In genomic region chr7:30394871-30395270, GRCm38 (mm10) we compare ENCODE assay signal across 10 mouse cellular contexts. TPM values are rescaled to one million over a fixed set of nuclear protein-coding genes. Genes with fewer than 3 reads are reported as not detected.
DNase-seq lines count a peak whose midpoint lies in the region; ATAC-seq lines count a peak whose summit lies in the region.
"Had no signal": no experiment of that assay in that cellular context is flagged by ENCODE, and none has a peak within 500 bp of the region (broad histone marks: within the 10 kb centered on the region; RNA-seq: fewer than 3 reads in every experiment).

No protein-coding gene starts in this region.

- ATAC-seq in forebrain, embryonic 11.5 days (replicated peaks; ENCODE audit: low FRiP score), result no peak
- ATAC-seq in forebrain, embryonic 16.5 days, result no peak
- ATAC-seq in midbrain, embryonic 14.5 days (ENCODE audit: low FRiP score, low TSS enrichment), result no peak
- ATAC-seq in midbrain, embryonic 16.5 days, result no peak
- ATAC-seq: forebrain, embryonic 14.5 days had no signal

- no peaks in the 10 kb centered on the region for H3K4me1 ChIP-seq in forebrain, embryonic 11.5 days (replicated peaks; ENCODE audit: control insufficient read depth, insufficient read depth, low read length)
- no peaks in the 10 kb centered on the region for H3K4me1 ChIP-seq in forebrain, embryonic 16.5 days (replicated peaks; ENCODE audit: control insufficient read depth, insufficient read depth, low read length)
- H3K4me1 ChIP-seq in midbrain, embryonic 14.5 days (ENCODE audit: control insufficient read depth, insufficient read depth, low read length), result 0 out of 2 replicates have a peak, but pooled peaks cover 3% of the 10 kb centered on the region
- H3K4me1 ChIP-seq in midbrain, embryonic 16.5 days (ENCODE audit: control insufficient read depth, insufficient read depth, low read length), result peaks cover 4% of the 10 kb centered on the region; the same call in 1 of the 2 replicates

- no peaks in the 10 kb centered on the region for H3K9me3 ChIP-seq in forebrain, embryonic 11.5 days (ENCODE audit: control insufficient read depth, low read length)
- H3K9me3 ChIP-seq in forebrain, embryonic 16.5 days (ENCODE audit: control insufficient read depth, low read length), result no peaks in the 10 kb centered on the region
- no peaks in the 10 kb centered on the region for H3K9me3 ChIP-seq in midbrain, embryonic 14.5 days (ENCODE audit: control insufficient read depth, low read length)
- H3K9me3 ChIP-seq in midbrain, embryonic 16.5 days (replicated peaks; ENCODE audit: control insufficient read depth, low read length, poor library complexity, severe bottlenecking), result no peaks in the 10 kb centered on the region
- H3K9me3 ChIP-seq: G1E had no signal

- H3K4me3 ChIP-seq in forebrain, embryonic 11.5 days (ENCODE audit: low read depth, low read length), result no peak overlapping the region
- H3K4me3 ChIP-seq in forebrain, embryonic 16.5 days (replicated peaks; ENCODE audit: low read length), result no peak overlapping the region
- H3K4me3 ChIP-seq in midbrain, embryonic 14.5 days (replicated peaks; ENCODE audit: low read depth, low read length), result no peak overlapping the region
- no peak overlapping the region for H3K4me3 ChIP-seq in midbrain, embryonic 16.5 days (ENCODE audit: low read depth, low read length)

- DNase-seq in forebrain, embryonic 11.5 days (ENCODE audit: low spot score), result peak; percentile 41
- DNase-seq in midbrain, embryonic 14.5 days, result peak; percentile 15
- peak; percentile 80 for DNase-seq in induced T-regulatory cell, adult 2 months (ENCODE audit: low read depth)
- DNase-seq in thymus, postnatal 14 days, result peak; percentile 65
- DNase-seq in right cerebral cortex, postnatal 10 days (ENCODE audit: low spot score in 2 of 2), result no peak
- no peak for DNase-seq in urinary bladder, postnatal 14 days (ENCODE audit: low spot score)

- no peaks in the 10 kb centered on the region for H3K36me3 ChIP-seq in forebrain, embryonic 11.5 days (ENCODE audit: control insufficient read depth, insufficient read depth, low read length)
- H3K36me3 ChIP-seq in forebrain, embryonic 16.5 days (ENCODE audit: control insufficient read depth, insufficient read depth), result no peaks in the 10 kb centered on the region
- no peaks in the 10 kb centered on the region for H3K36me3 ChIP-seq in midbrain, embryonic 14.5 days (ENCODE audit: control insufficient read depth, insufficient read depth, low read length)
- no peaks in the 10 kb centered on the region for H3K36me3 ChIP-seq in midbrain, embryonic 16.5 days (ENCODE audit: control insufficient read depth, insufficient read depth, low read length)
- H3K36me3 ChIP-seq: G1E had no signal

- WGBS in forebrain, embryonic 11.5 days, result 39% methylated on average over 2 of the region's 2 CpGs
- WGBS in forebrain, embryonic 16.5 days, result 46% methylated on average over 2 of the region's 2 CpGs
- 47% methylated on average over 2 of the region's 2 CpGs for WGBS in midbrain, embryonic 14.5 days
- WGBS in midbrain, embryonic 16.5 days, result 39% methylated on average over 2 of the region's 2 CpGs

- H3K9ac ChIP-seq in forebrain, embryonic 11.5 days (ENCODE audit: low read length), result no peak overlapping the region
- H3K9ac ChIP-seq in forebrain, embryonic 16.5 days (replicated peaks; ENCODE audit: low read depth, low read length), result no peak overlapping the region
- H3K9ac ChIP-seq in midbrain, embryonic 14.5 days (replicated peaks; ENCODE audit: low read length), result no peak overlapping the region; the same call in 1 of the 2 replicates
- H3K9ac ChIP-seq in midbrain, embryonic 16.5 days (ENCODE audit: low read depth, low read length), result no peak overlapping the region

- H3K4me2 ChIP-seq in forebrain, embryonic 11.5 days (ENCODE audit: low read depth, low read length, severe bottlenecking), result no peak overlapping the region
- no peak overlapping the region for H3K4me2 ChIP-seq in forebrain, embryonic 16.5 days (ENCODE audit: low read length)
- H3K4me2 ChIP-seq in midbrain, embryonic 14.5 days (ENCODE audit: low read length), result no peak overlapping the region
- no peak overlapping the region for H3K4me2 ChIP-seq in midbrain, embryonic 16.5 days (ENCODE audit: low read length)

- H3K27ac ChIP-seq in forebrain, embryonic 11.5 days (ENCODE audit: low read depth, low read length), result no peak overlapping the region
- H3K27ac ChIP-seq in forebrain, embryonic 16.5 days (ENCODE audit: low read length), result no peak overlapping the region
- no peak overlapping the region for H3K27ac ChIP-seq in midbrain, embryonic 14.5 days (replicated peaks; ENCODE audit: low read depth, low read length)
- no peak overlapping the region for H3K27ac ChIP-seq in midbrain, embryonic 16.5 days (ENCODE audit: low read length)

- no peaks in the 10 kb centered on the region for H3K27me3 ChIP-seq in forebrain, embryonic 11.5 days (ENCODE audit: control insufficient read depth, insufficient read depth, low read length)
- H3K27me3 ChIP-seq in forebrain, embryonic 16.5 days (replicated peaks; ENCODE audit: control insufficient read depth, insufficient read depth, low read length), result no peaks in the 10 kb centered on the region
- no peaks in the 10 kb centered on the region for H3K27me3 ChIP-seq in midbrain, embryonic 14.5 days (ENCODE audit: control insufficient read depth, insufficient read depth, low read length)
- H3K27me3 ChIP-seq in midbrain, embryonic 16.5 days (ENCODE audit: control insufficient read depth, insufficient read depth, low read depth, low read length), result no peaks in the 10 kb centered on the region

RNA-seq across cellular contexts. Expression of gene Tyrobp, which starts 18.7 kb away (rescaled TPM):
- polyA plus RNA-seq in forebrain, embryonic 11.5 days (2014; fragmentation: Nextera tagmentation; extraction: Ambion mirVana), result 9.6 and 15.2 TPM in 2 replicates
- polyA plus RNA-seq in forebrain, embryonic 16.5 days (2015; fragmentation: Nextera tagmentation; extraction: Ambion mirVana), result 14.0 and 19.1 TPM in 2 replicates
- 11.4 and 29.7 TPM in 2 replicates for polyA plus RNA-seq in midbrain, embryonic 14.5 days (2014; fragmentation: Nextera tagmentation; extraction: Ambion mirVana)
- polyA plus RNA-seq in midbrain, embryonic 16.5 days (2015; fragmentation: Nextera tagmentation; extraction: Ambion mirVana), result 15.3 and 23.5 TPM in 2 replicates

RNA-seq across cellular contexts. Expression of gene Hcst, which starts 24.8 kb away (rescaled TPM):
- polyA plus RNA-seq in forebrain, embryonic 11.5 days (2014; fragmentation: Nextera tagmentation; extraction: Ambion mirVana), result 1.0 TPM in 1 of 2 replicates, not detected in the other
- polyA plus RNA-seq in forebrain, embryonic 16.5 days (2015; fragmentation: Nextera tagmentation; extraction: Ambion mirVana), result not detected in 2 replicates
- 0.58 TPM in 1 of 2 replicates, not detected in the other for polyA plus RNA-seq in midbrain, embryonic 14.5 days (2014; fragmentation: Nextera tagmentation; extraction: Ambion mirVana)
- polyA plus RNA-seq in midbrain, embryonic 16.5 days (2015; fragmentation: Nextera tagmentation; extraction: Ambion mirVana), result not detected in 2 replicates

RNA-seq across cellular contexts. Expression of gene Nfkbid, which starts 26.7 kb away (rescaled TPM):
- polyA plus RNA-seq in forebrain, embryonic 11.5 days (2014; fragmentation: Nextera tagmentation; extraction: Ambion mirVana), result 1.3 and 1.6 TPM in 2 replicates
- polyA plus RNA-seq in forebrain, embryonic 16.5 days (2015; fragmentation: Nextera tagmentation; extraction: Ambion mirVana), result 2.3 and 3.4 TPM in 2 replicates
- 1.4 and 2.3 TPM in 2 replicates for polyA plus RNA-seq in midbrain, embryonic 14.5 days (2014; fragmentation: Nextera tagmentation; extraction: Ambion mirVana)
- polyA plus RNA-seq in midbrain, embryonic 16.5 days (2015; fragmentation: Nextera tagmentation; extraction: Ambion mirVana), result 2.7 and 2.9 TPM in 2 replicates

RNA-seq across cellular contexts. Expression of gene Lrfn3, which starts 32.3 kb away (rescaled TPM):
- 7.2 TPM in 2 replicates for polyA plus RNA-seq in forebrain, embryonic 11.5 days (2014; fragmentation: Nextera tagmentation; extraction: Ambion mirVana)
- 10.4 and 13.4 TPM in 2 replicates for polyA plus RNA-seq in forebrain, embryonic 16.5 days (2015; fragmentation: Nextera tagmentation; extraction: Ambion mirVana)
- polyA plus RNA-seq in midbrain, embryonic 14.5 days (2014; fragmentation: Nextera tagmentation; extraction: Ambion mirVana), result 13.9 and 16.3 TPM in 2 replicates
- polyA plus RNA-seq in midbrain, embryonic 16.5 days (2015; fragmentation: Nextera tagmentation; extraction: Ambion mirVana), result 15.2 and 15.7 TPM in 2 replicates
- polyA plus RNA-seq: G1E had no signal

RNA-seq across cellular contexts. Expression of gene Aplp1, which starts 50.5 kb away (rescaled TPM):
- 99.2 and 108 TPM in 2 replicates for polyA plus RNA-seq in forebrain, embryonic 11.5 days (2014; fragmentation: Nextera tagmentation; extraction: Ambion mirVana)
- 584 and 649 TPM in 2 replicates for polyA plus RNA-seq in forebrain, embryonic 16.5 days (2015; fragmentation: Nextera tagmentation; extraction: Ambion mirVana)
- polyA plus RNA-seq in midbrain, embryonic 14.5 days (2014; fragmentation: Nextera tagmentation; extraction: Ambion mirVana), result 662 and 710 TPM in 2 replicates
- 761 and 788 TPM in 2 replicates for polyA plus RNA-seq in midbrain, embryonic 16.5 days (2015; fragmentation: Nextera tagmentation; extraction: Ambion mirVana)
- polyA plus RNA-seq: G1E had no signal

Comparison
In these comparisons a context has a peak if more than half of its experiments do, and no peak if none do; other contexts are left out.
1. DNase-seq: peak in forebrain, embryonic 11.5 days (single experiment), midbrain, embryonic 14.5 days (single experiment), induced T-regulatory cell, adult 2 months (single experiment) and thymus, postnatal 14 days (single experiment); none in right cerebral cortex, postnatal 10 days (0 of 2) and urinary bladder, postnatal 14 days (single experiment).